Mouse (Mus musculus): ENCODE results near the gene Prex1.

Gene Prex1

GRCm38 (mm10) chr2:166664506-166664905 lies 49.1 kb downstream of the Prex1 start:
- DNase-seq (ENCODE audit: extremely low read depth, insufficient read length, low spot score): no peak

- no peak for DNase-seq (ENCODE audit: extremely low read depth, insufficient read length, low spot score)
Observed at GRCm38 (mm10) chr2:166663250-166663961, 50.2 kb downstream of the Prex1 start.

- DNase-seq (ENCODE audit: extremely low read depth, insufficient read length, low spot score): no peak
Observed at GRCm38 (mm10) chr2:166662595-166663160, 51.0 kb downstream of the Prex1 start.

GRCm38 (mm10) chr2:166661971-166662370 lies 51.7 kb downstream of the Prex1 start:
- no peak for DNase-seq (ENCODE audit: extremely low read depth, insufficient read length, low spot score)

- DNase-seq (ENCODE audit: extremely low read depth, insufficient read length, low spot score): no peak
Observed at GRCm38 (mm10) chr2:166661498-166661897, 52.1 kb downstream of the Prex1 start.

- no peak for DNase-seq (ENCODE audit: extremely low read depth, insufficient read length, low spot score)
Observed at GRCm38 (mm10) chr2:166658380-166658779, 55.3 kb downstream of the Prex1 start.

GRCm38 (mm10) chr2:166657451-166658011 lies 56.1 kb downstream of the Prex1 start:
- DNase-seq (ENCODE audit: extremely low read depth, insufficient read length, low spot score): no peak

- no peak for DNase-seq (ENCODE audit: extremely low read depth, insufficient read length, low spot score)
Observed at GRCm38 (mm10) chr2:166656630-166657029, 57.0 kb downstream of the Prex1 start.

- no peak for DNase-seq (ENCODE audit: extremely low read depth, insufficient read length, low spot score)
Observed at GRCm38 (mm10) chr2:166655727-166656520, 57.7 kb downstream of the Prex1 start.

GRCm38 (mm10) chr2:166655308-166655707 lies 58.3 kb downstream of the Prex1 start:
- DNase-seq (ENCODE audit: extremely low read depth, insufficient read length, low spot score): no peak

- no peak for DNase-seq (ENCODE audit: extremely low read depth, insufficient read length, low spot score)
Observed at GRCm38 (mm10) chr2:166654875-166655274, 58.8 kb downstream of the Prex1 start.

- no peak for DNase-seq (ENCODE audit: extremely low read depth, insufficient read length, low spot score)
Observed at GRCm38 (mm10) chr2:166653564-166653963, 60.1 kb downstream of the Prex1 start.

GRCm38 (mm10) chr2:166652672-166653071 lies 61.0 kb downstream of the Prex1 start:
- no peak for DNase-seq (ENCODE audit: extremely low read depth, insufficient read length, low spot score)

- DNase-seq (ENCODE audit: extremely low read depth, insufficient read length, low spot score): no peak
Observed at GRCm38 (mm10) chr2:166651317-166652030, 62.2 kb downstream of the Prex1 start.

- DNase-seq (ENCODE audit: extremely low read depth, insufficient read length, low spot score): no peak
Observed at GRCm38 (mm10) chr2:166650414-166650813, 63.2 kb downstream of the Prex1 start.

- DNase-seq (ENCODE audit: extremely low read depth, insufficient read length, low spot score): no peak
Observed at GRCm38 (mm10) chr2:166647242-166647641, 66.4 kb downstream of the Prex1 start.

- no peak for DNase-seq (ENCODE audit: extremely low read depth, insufficient read length, low spot score)
Observed at GRCm38 (mm10) chr2:166646434-166647088, 67.1 kb downstream of the Prex1 start.

GRCm38 (mm10) chr2:166644816-166645215 lies 68.8 kb downstream of the Prex1 start:
- DNase-seq (ENCODE audit: extremely low read depth, insufficient read length, low spot score): no peak

- DNase-seq (ENCODE audit: extremely low read depth, insufficient read length, low spot score): no peak
Observed at GRCm38 (mm10) chr2:166642581-166642987, 71.0 kb downstream of the Prex1 start.

- no peak for DNase-seq (ENCODE audit: extremely low read depth, insufficient read length, low spot score)
Observed at GRCm38 (mm10) chr2:166639750-166640149, 73.9 kb downstream of the Prex1 start.
